Mouse (Mus musculus): ENCODE data around the gene Leng1. TPM values are rescaled to one million over a fixed set of nuclear protein-coding genes. Genes with fewer than 3 reads are reported as not detected.
A peak's percentile ranks its signal among the peaks of the same experiment; 100 is the strongest.

Leng1 gene
- polyA plus RNA-seq, 1 experiment from 2014 or later = 20.7 TPM

- H3K27me3 ChIP-seq = no peaks in the 10 kb centered on the region
- no peak overlapping the region for H3K4me2 ChIP-seq
- H3K4me1 ChIP-seq (replicated peaks) = no peaks in the 10 kb centered on the region
- no peaks in the 10 kb centered on the region for H3K9me3 ChIP-seq
- H3K36me3 ChIP-seq = peaks cover 82% of the 10 kb centered on the region
- H3K9ac ChIP-seq (replicated peaks) = no peak overlapping the region
- WGBS = 86% methylated on average over 31 of the region's 31 CpGs
- no peak overlapping the region for H3K27ac ChIP-seq
- no peak for ATAC-seq (ENCODE audit: insufficient number of reproducible peaks, insufficient read depth, low FRiP score, low TSS enrichment, low read depth)
- no peak overlapping the region for H3K4me3 ChIP-seq (replicated peaks)
Measured at GRCm38 (mm10) chr7:3685400-3686187, 20.0 kb upstream of the Leng1 start.

- no peak overlapping the region for H3K9ac ChIP-seq (replicated peaks)
- no peak overlapping the region for H3K4me2 ChIP-seq
- WGBS = 93% methylated on average over 8 of the region's 8 CpGs
- H3K9me3 ChIP-seq = no peaks in the 10 kb centered on the region
- H3K4me3 ChIP-seq (replicated peaks) = no peak overlapping the region
- H3K27me3 ChIP-seq = no peaks in the 10 kb centered on the region
- no peak overlapping the region for H3K27ac ChIP-seq
- peaks cover 79% of the 10 kb centered on the region for H3K36me3 ChIP-seq
- no peak for ATAC-seq (ENCODE audit: insufficient number of reproducible peaks, insufficient read depth, low FRiP score, low TSS enrichment, low read depth)
- H3K4me1 ChIP-seq (replicated peaks) = no peaks in the 10 kb centered on the region
Measured at GRCm38 (mm10) chr7:3684698-3685097, 19.1 kb upstream of the Leng1 start.

- 87% methylated on average over 10 of the region's 10 CpGs for WGBS
- Histone ChIP-seq H3K27me3 (no peaks in the 10 kb centered on the region), H3K27ac (no peak overlapping the region), H3K4me1 (replicated peaks) (no peaks in the 10 kb centered on the region), H3K9me3 (no peaks in the 10 kb centered on the region), H3K36me3 (peaks cover 83% of the 10 kb centered on the region), H3K4me2 (no peak overlapping the region), H3K4me3 (replicated peaks) (no peak overlapping the region), H3K9ac (replicated peaks) (no peak overlapping the region)
- no peak for ATAC-seq (ENCODE audit: insufficient number of reproducible peaks, insufficient read depth, low FRiP score, low TSS enrichment, low read depth)
Measured at GRCm38 (mm10) chr7:3683908-3684550, 18.4 kb upstream of the Leng1 start.

GRCm38 (mm10) chr7:3677342-3677741, 11.7 kb upstream of the Leng1 start, which contains the start of gene Tmc4:
Gene Tmc4, minus strand, starts transcription at chr7:3677553.
- no peak within 1 kb of the TSS for H3K27ac ChIP-seq
- no peaks in the 10 kb centered on the region for H3K9me3 ChIP-seq
- H3K9ac ChIP-seq (replicated peaks) = no peak within 1 kb of the TSS
- H3K4me3 ChIP-seq (replicated peaks) = no peak within 1 kb of the TSS; the same call in 1 of the 2 replicates
- no peak for ATAC-seq (ENCODE audit: insufficient number of reproducible peaks, insufficient read depth, low FRiP score, low TSS enrichment, low read depth)
- no peak within 1 kb of the TSS for H3K4me2 ChIP-seq
- WGBS = 36% methylated on average over 9 of the region's 9 CpGs
- H3K36me3 ChIP-seq = peaks cover 31% of the 10 kb centered on the region
- H3K27me3 ChIP-seq = no peaks in the 10 kb centered on the region
- H3K4me1 ChIP-seq (replicated peaks) = no peaks in the 10 kb centered on the region

- peaks cover 25% of the 10 kb centered on the region for H3K36me3 ChIP-seq
- H3K4me3 ChIP-seq (replicated peaks) = no peak overlapping the region; the same call in 1 of the 2 replicates
- no peaks in the 10 kb centered on the region for H3K9me3 ChIP-seq
- 88% methylated on average over 12 of the region's 12 CpGs for WGBS
- H3K27ac ChIP-seq = no peak overlapping the region
- H3K9ac ChIP-seq (replicated peaks) = no peak overlapping the region
- no peaks in the 10 kb centered on the region for H3K27me3 ChIP-seq
- no peak overlapping the region for H3K4me2 ChIP-seq
- ATAC-seq (ENCODE audit: insufficient number of reproducible peaks, insufficient read depth, low FRiP score, low TSS enrichment, low read depth) = no peak
- no peaks in the 10 kb centered on the region for H3K4me1 ChIP-seq (replicated peaks)
Measured at GRCm38 (mm10) chr7:3676371-3676770, 10.7 kb upstream of the Leng1 start.

- Histone ChIP-seq H3K9ac (replicated peaks) (no peak overlapping the region), H3K4me3 (replicated peaks) (no peak overlapping the region), H3K36me3 (peaks cover 16% of the 10 kb centered on the region), H3K4me1 (replicated peaks) (no peaks in the 10 kb centered on the region), H3K9me3 (no peaks in the 10 kb centered on the region), H3K27ac (no peak overlapping the region), H3K27me3 (no peaks in the 10 kb centered on the region), H3K4me2 (no peak overlapping the region)
- 82% methylated on average over 3 of the region's 3 CpGs for WGBS
- no peak for ATAC-seq (ENCODE audit: insufficient number of reproducible peaks, insufficient read depth, low FRiP score, low TSS enrichment, low read depth)
Measured at GRCm38 (mm10) chr7:3675228-3675548, 9.5 kb upstream of the Leng1 start.

- H3K4me3 ChIP-seq (replicated peaks) = no peak overlapping the region
- peak; percentile 79 for ATAC-seq (ENCODE audit: insufficient number of reproducible peaks, insufficient read depth, low FRiP score, low TSS enrichment, low read depth)
- 67% methylated on average over 10 of the region's 10 CpGs for WGBS
Measured at GRCm38 (mm10) chr7:3674507-3675227, 9.0 kb upstream of the Leng1 start.

GRCm38 (mm10) chr7:3666921-3667391, 1.3 kb upstream of the Leng1 start:
- H3K4me2 ChIP-seq = peak overlapping the region; percentile 19; the same call in 1 of the 2 replicates
- H3K4me1 ChIP-seq (replicated peaks) = peaks cover 17% of the 10 kb centered on the region; the same call in 1 of the 2 replicates
- no peaks in the 10 kb centered on the region for H3K9me3 ChIP-seq
- H3K27ac ChIP-seq = no peak overlapping the region
- H3K9ac ChIP-seq (replicated peaks) = no peak overlapping the region
- H3K27me3 ChIP-seq = no peaks in the 10 kb centered on the region
- no peak for ATAC-seq (ENCODE audit: insufficient number of reproducible peaks, insufficient read depth, low FRiP score, low TSS enrichment, low read depth)
- 18% methylated on average over 14 of the region's 14 CpGs for WGBS
- H3K4me3 ChIP-seq (replicated peaks) = no peak overlapping the region
- peaks cover 16% of the 10 kb centered on the region for H3K36me3 ChIP-seq

More at GRCm38 (mm10) chr7:3674507-3675227, 9.0 kb upstream of the Leng1 start:
- Histone ChIP-seq H3K36me3 (peaks cover 13% of the 10 kb centered on the region), H3K27me3 (no peaks in the 10 kb centered on the region), H3K9ac (replicated peaks) (no peak overlapping the region), H3K27ac (no peak overlapping the region), H3K4me1 (replicated peaks) (no peaks in the 10 kb centered on the region), H3K9me3 (no peaks in the 10 kb centered on the region), H3K4me2 (no peak overlapping the region)

GRCm38 (mm10) chr7:3664524-3665214, 971 bp downstream of the Leng1 start:
- peaks cover 17% of the 10 kb centered on the region; the same call in 1 of the 2 replicates for H3K4me1 ChIP-seq (replicated peaks)
- H3K36me3 ChIP-seq = peaks cover 37% of the 10 kb centered on the region
- no peak for ATAC-seq (ENCODE audit: insufficient number of reproducible peaks, insufficient read depth, low FRiP score, low TSS enrichment, low read depth)
- 32% methylated on average over 15 of the region's 15 CpGs for WGBS
- H3K4me3 ChIP-seq (replicated peaks) = peak overlapping the region; percentile 63
- H3K9me3 ChIP-seq = no peaks in the 10 kb centered on the region
- peak overlapping the region; percentile 66 for H3K9ac ChIP-seq (replicated peaks)
- peak overlapping the region; percentile 73 for H3K4me2 ChIP-seq
- H3K27ac ChIP-seq = peak overlapping the region; percentile 69
- H3K27me3 ChIP-seq = no peaks in the 10 kb centered on the region

- WGBS = 94% methylated on average over 14 of the region's 14 CpGs
- H3K4me2 ChIP-seq = no peak overlapping the region
- H3K27ac ChIP-seq = no peak overlapping the region
- H3K4me1 ChIP-seq (replicated peaks) = peaks cover 2% of the 10 kb centered on the region; the same call in 1 of the 2 replicates
- no peaks in the 10 kb centered on the region for H3K9me3 ChIP-seq
- H3K36me3 ChIP-seq = peaks cover 97% of the 10 kb centered on the region
- no peak overlapping the region for H3K9ac ChIP-seq (replicated peaks)
- H3K4me3 ChIP-seq (replicated peaks) = no peak overlapping the region
- H3K27me3 ChIP-seq = no peaks in the 10 kb centered on the region
- no peak for ATAC-seq (ENCODE audit: insufficient number of reproducible peaks, insufficient read depth, low FRiP score, low TSS enrichment, low read depth)
Measured at GRCm38 (mm10) chr7:3658578-3658977, 7.1 kb downstream of the Leng1 start.

Data from limb, embryonic 12.5 days (tissue).